Mouse (Mus musculus) embryonic fibroblast, embryonic 13.5 days (primary cell): ENCODE results near the gene Kazn.

ENCODE experiments used
- CTCF ChIP-seq: IDR thresholded peaks from 2 replicates; pipeline ENCODE4 v1.5.1; 2011; ENCODE audit warnings: mild to moderate bottlenecking, control low read depth, low read length, moderate library complexity, borderline replicate concordance; ENCODE audit not compliant: insufficient read depth
- POLR2A ChIP-seq: IDR thresholded peaks from 2 replicates; pipeline ENCODE4 v1.6.1; 2011; ENCODE audit warnings: low read depth, mild to moderate bottlenecking, control low read depth, low read length, moderate library complexity

DNA sequence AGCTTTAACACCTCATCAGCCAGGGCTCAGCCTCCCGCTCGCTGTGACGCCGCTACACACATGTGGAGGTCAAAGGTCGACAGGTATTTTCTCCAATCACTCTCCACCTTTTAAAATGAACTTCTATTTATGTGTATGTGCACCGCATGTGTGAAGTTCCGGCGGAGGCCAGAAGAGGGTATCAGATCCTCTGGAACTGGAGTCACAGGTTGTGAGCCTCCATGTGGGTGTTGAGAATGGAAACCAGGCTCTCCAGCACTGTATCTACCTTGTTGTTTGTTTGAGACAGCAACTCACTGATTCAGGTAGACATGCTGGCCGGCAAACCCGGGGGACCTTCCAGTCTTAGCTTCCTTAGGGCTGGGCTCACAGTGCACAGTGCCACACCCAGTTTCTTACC is 91.5 kb downstream of the Kazn start:
- TF ChIP-seq CTCF (no peak), POLR2A (no peak)
